Mouse (Mus musculus) ES-Bruce4 (cell line): ENCODE measurements around the gene Ttc30a1.

Experiments used
- CTCF ChIP-seq: IDR thresholded peaks from one replicate; pipeline ENCODE4 v1.8.1; 2011; ENCODE audit warnings: low read depth, low read length
- EP300 ChIP-seq: IDR thresholded peaks from 2 replicates; pipeline ENCODE4 v1.6.1; 2011; ENCODE audit warnings: low read depth, low read length; ENCODE audit not compliant: insufficient read depth
- POLR2A ChIP-seq: IDR thresholded peaks from one replicate; pipeline ENCODE4 v1.8.1; 2011; ENCODE audit warnings: low read length; ENCODE audit not compliant: insufficient read depth

DNA sequence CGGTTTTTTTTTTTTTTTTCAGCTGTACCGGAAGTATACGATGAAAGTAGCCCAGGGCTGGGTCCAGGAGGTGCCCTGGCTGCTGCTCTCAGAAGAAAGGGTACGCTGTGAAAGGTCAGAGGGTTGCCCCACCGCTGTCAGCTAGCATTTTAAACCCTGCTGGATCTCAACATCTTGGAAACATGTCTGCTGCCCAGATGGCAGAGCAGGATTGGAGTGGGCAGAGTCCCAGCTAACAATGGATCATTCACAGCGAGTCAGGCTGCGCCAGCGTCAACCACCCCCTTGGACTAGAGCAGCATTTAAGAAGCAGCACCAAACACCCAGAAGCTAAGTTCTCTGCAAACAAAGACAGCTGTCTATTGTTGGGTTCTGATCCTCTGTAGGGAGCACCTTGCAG lies 48.3 kb upstream of the Ttc30a1 start:
- TF ChIP-seq CTCF = no peak
- no peak for TF ChIP-seq EP300
- TF ChIP-seq POLR2A = no peak
